Mouse (Mus musculus): Measurements from ENCODE around the gene Zfp322a.
"Not testable (repeated sequence)": the region's sequence is repeated elsewhere in the genome, so short reads cannot be mapped to it uniquely, and the experiment has no call there.

Gene Zfp322a

GRCm38 (mm10) chr13:23312909-23313669 lies 55.9 kb downstream of the Zfp322a start:
- no peak for DNase-seq

GRCm38 (mm10) chr13:23310036-23310435 lies 59.0 kb downstream of the Zfp322a start:
- no peak for DNase-seq

DNA sequence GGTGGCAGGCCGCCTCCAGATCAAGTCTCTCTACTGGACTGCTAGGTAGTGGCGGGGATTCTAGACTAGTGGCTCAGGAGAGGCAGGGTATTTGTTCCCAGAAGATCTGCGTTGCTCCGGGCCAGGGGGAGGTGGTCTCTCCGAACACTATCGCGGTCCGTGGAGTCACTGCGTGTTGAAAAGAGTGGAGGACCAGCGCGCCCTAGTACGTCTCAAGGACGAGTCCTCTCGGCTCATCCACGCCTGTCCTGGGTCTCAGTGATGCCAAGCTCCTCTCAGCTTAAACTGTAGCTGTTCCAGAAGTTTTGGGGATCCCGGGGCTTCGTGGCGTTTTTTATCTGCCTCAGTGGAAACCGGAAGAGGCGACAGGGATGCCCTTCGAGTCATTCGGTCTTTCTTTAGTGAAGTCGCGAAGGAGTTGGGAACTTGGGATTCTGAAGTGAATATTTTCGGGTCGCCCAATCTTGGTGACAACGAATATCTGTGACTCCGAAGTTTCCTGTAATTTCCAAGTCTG lies 59.5 kb downstream of the Zfp322a start:
- DNase-seq, result no peak

DNA sequence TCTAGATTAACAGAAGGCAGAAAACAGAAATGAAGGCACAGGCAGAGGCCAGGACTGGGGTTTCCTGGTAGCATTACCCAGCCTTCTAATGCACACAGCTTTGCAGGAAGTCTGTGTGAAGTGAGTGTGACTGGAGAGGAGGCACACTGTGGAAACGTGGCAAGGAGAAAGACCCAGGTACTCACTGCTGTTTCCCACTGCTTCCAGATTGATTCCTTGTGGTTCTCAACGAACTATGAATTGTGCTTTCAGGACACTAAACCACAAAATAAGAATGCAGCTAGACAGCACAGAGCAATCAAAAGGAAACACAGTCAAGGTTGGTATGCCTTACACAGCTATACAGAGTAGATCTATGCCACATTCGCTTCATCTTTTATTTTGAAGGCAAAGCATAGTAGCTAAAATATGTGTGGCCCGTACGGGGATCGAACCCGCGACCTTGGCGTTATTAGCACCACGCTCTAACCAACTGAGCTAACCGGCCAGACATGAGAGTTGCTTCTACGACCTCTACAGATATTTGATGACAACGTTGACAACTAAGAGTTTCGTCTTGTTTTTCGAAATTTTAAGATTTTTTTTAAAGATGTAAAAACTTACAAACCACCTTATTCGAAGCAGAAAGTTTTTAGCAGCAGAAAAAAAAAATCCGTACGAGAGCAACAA lies 60.2 kb downstream of the Zfp322a start:
- not testable (repeated sequence) for DNase-seq

- no peak for DNase-seq
Measured at GRCm38 (mm10) chr13:23307069-23307814, 61.8 kb downstream of the Zfp322a start.

DNA sequence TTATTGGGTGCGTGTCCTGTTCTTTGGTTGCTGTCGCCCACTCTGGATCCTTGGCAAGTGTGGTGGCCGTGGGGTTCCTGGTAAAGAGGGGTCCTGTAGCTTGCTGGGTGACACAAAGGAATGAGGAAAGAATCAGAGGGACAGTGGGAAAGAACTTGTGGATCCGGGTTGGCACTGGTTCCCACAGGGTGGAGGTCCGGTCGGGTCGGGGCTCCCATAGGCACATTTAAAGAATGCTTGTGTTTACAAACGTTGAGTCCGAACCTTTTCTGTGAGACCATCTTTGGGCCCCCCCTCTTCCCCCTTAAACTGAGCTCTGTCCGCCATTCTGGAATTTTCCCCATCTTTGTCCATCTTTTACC lies 62.3 kb downstream of the Zfp322a start:
- no peak for DNase-seq
